Mouse (Mus musculus) stomach, postnatal 0 days (tissue): ENCODE results near the gene Zbtb5. TPM values are rescaled to one million over a fixed set of nuclear protein-coding genes. Genes with fewer than 3 reads are reported as not detected.

Experiments
- ATAC-seq: fragments of 200-750 bp; cut with Nextera tagmentation; 2 replicates; pipeline ENCODE4 v1.8.0; 2017; ENCODE audit not compliant: low FRiP score, low TSS enrichment
- DNase-seq: peaks from one replicate; pipeline ENCODE4 v3.0.0-alpha.2; 2016; ENCODE audit warnings: low spot score
- H3K27ac ChIP-seq: fragments of 300-500 bp; sonication (generic); replicated peaks from 2 replicates; pipeline ENCODE4 v1.5.1; 2014; ENCODE audit warnings: mild to moderate bottlenecking, control low read depth
- H3K27me3 ChIP-seq: fragments of 300-500 bp; sonication (generic); 2 replicates; pipeline ENCODE4 v1.6.1; 2014; ENCODE audit warnings: low read length; ENCODE audit not compliant: control insufficient read depth, insufficient read depth
- H3K36me3 ChIP-seq: fragments of 300-500 bp; sonication (generic); 2 replicates; pipeline ENCODE4 v1.6.1; 2014; ENCODE audit warnings: low read length, mixed read lengths; ENCODE audit not compliant: control insufficient read depth, insufficient read depth
- H3K4me1 ChIP-seq: fragments of 300-500 bp; sonication (generic); replicated peaks from 2 replicates; pipeline ENCODE4 v1.6.1; 2014; ENCODE audit warnings: antibody characterized with exemption; ENCODE audit not compliant: control insufficient read depth, insufficient read depth
- H3K4me2 ChIP-seq: fragments of 300-500 bp; sonication (generic); replicated peaks from 2 replicates; pipeline ENCODE4 v1.6.1; 2014; ENCODE audit warnings: low read depth, mild to moderate bottlenecking, control low read depth, moderate library complexity
- H3K4me3 ChIP-seq: fragments of 300-500 bp; sonication (generic); 2 replicates; pipeline ENCODE4 v1.5.1; 2014; ENCODE audit warnings: low read depth, low read length, control low read depth
- H3K9ac ChIP-seq: fragments of 300-500 bp; sonication (generic); 2 replicates; pipeline ENCODE4 v1.6.1; 2014; ENCODE audit warnings: mild to moderate bottlenecking, low read length, control low read depth, mixed read lengths
- H3K9me3 ChIP-seq: fragments of 300-500 bp; sonication (generic); 2 replicates; pipeline ENCODE4 v1.6.1; 2016; ENCODE audit warnings: low read length; ENCODE audit not compliant: control insufficient read depth
- CTCF ChIP-seq: IDR thresholded peaks from 2 replicates; pipeline ENCODE4 v1.5.1; 2016; ENCODE audit warnings: antibody characterized with exemption, low read depth, mild to moderate bottlenecking, moderate library complexity
- EP300 ChIP-seq: optimal IDR thresholded peaks from 2 replicates; pipeline ENCODE3; 2016; ENCODE audit warnings: antibody characterized with exemption
- WGBS: fragments of 180-500 bp; shearing (Covaris S2); extraction: QIAGEN DNeasy Blood & Tissue Kit; methylation state at CpG from one replicate; pipeline ENCODE4 v1.1.7; 2014; 5-methylcytosine and 5-hydroxymethylcytosine counted together
- polyA plus RNA-seq: library from polyadenylated mRNA; unstranded; fragments of >200 nt; fragmentation: Nextera tagmentation; extraction: Ambion mirVana; gene quantifications from 2 replicates; pipeline ENCODE4 v1.2.1, GENCODE M21; 2015

Gene Zbtb5
- polyA plus RNA-seq, 1 experiment from 2014 or later = 9.7 TPM

DNA sequence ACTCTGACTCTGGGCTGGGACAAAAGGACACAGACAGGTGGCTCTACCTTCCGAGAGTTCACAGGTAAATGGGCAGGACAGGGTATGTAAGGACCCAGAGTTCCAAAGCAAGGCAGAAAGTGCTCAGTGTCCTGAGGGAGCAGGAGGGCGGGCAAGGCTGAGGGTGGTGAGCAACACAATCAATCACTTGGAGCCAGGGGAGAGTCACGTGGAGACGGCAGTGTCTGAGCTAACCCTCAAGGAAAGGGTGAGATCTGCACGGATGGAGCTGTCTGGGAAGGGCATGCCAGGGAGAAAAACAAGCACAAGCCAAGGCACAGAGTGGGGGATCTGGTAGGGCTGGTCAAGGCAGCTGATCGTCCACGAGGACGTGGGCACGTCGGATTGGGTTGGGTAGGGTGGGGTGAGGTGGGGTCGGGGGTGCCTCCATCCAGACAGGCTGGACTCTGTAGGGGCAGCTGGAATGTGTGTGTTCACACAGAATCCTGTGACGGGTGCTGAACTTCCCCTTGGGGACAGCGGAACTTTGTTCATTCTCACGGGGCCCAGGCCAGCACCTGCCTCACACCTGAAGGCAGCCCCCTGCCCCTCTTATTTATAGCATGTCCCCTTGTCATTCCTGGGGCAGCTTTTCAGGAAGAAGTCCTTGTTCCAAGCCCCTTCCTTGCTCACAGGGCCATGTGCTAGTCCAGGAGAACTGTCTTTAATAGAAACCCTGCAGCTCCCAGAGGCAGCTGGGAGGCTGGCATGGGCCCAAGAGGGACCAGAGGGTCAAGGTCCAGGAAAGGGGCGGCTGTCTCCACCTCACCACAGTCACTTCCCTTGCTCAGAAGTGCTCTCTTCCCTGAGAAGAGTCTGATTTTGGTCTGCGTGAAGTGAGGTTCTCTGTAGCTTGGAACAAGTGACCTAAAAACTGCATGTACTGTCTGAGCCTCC, 22.7 kb upstream of the Zbtb5 start:
- peaks cover 3% of the 10 kb centered on the region; the same call in 1 of the 2 replicates for H3K36me3 ChIP-seq
- no peak overlapping the region for H3K4me2 ChIP-seq
- H3K27ac ChIP-seq = no peak overlapping the region
- H3K9ac ChIP-seq = no peak overlapping the region
- no peaks in the 10 kb centered on the region for H3K9me3 ChIP-seq
- H3K27me3 ChIP-seq = no peaks in the 10 kb centered on the region
- 0 out of 2 replicates have a peak, but pooled peaks have one; percentile 14 for ATAC-seq
- TF ChIP-seq EP300 = no peak
- no peak for TF ChIP-seq CTCF
- peak; percentile 69 for DNase-seq
- no peak overlapping the region for H3K4me3 ChIP-seq
- WGBS = 47% methylated on average over 16 of the region's 16 CpGs
- no peaks in the 10 kb centered on the region; the same call in 1 of the 2 replicates for H3K4me1 ChIP-seq

DNA sequence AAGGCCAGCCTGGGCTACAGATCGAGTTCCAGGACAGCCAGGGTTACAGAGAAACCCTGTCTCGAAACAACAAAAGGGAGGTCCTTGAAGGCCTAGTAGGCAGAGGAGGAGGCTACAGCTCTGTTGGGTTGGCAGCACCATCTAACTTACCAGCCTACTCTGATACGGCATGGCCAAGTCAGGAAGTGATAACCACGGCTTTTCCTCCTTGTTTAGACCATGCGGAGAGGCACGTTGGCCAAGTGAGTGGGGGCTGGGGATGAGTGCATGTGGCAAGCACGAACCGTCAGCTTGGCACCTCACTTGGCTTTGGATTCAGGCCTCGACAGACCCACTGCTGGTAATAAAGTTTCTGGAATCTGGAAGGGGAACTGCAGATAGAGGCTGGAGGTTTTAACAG, 20.4 kb upstream of the Zbtb5 start:
- Histone ChIP-seq H3K36me3 (peaks cover 3% of the 10 kb centered on the region; the same call in 1 of the 2 replicates), H3K9me3 (no peaks in the 10 kb centered on the region), H3K27me3 (no peaks in the 10 kb centered on the region), H3K4me1 (no peaks in the 10 kb centered on the region; the same call in 1 of the 2 replicates), H3K27ac (no peak overlapping the region), H3K4me3 (no peak overlapping the region), H3K9ac (no peak overlapping the region), H3K4me2 (no peak overlapping the region)
- TF ChIP-seq CTCF (no peak), EP300 (no peak)
- 91% methylated on average over 9 of the region's 9 CpGs for WGBS
- ATAC-seq = no peak
- no peak for DNase-seq

DNA sequence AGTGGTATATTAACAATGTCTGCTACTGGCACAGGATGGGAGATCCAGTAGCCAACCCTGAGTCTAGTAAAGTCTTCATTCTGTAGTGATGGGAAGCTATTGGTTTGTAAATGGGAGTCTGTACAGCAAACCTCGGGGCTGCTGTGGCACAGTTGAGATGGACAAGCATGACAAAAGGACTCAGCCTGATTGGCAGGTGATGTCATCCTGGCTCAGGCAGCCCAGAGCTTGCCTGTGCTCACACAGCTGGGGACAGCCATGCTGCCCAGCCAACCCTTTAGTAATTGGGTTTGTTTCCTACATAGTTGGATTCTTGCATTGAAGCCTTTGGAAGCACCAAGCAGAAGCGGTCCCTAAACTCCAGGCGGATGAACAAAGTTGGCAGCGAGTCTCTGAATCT, 14.2 kb upstream of the Zbtb5 start:
- Histone ChIP-seq H3K9ac (no peak overlapping the region), H3K4me3 (no peak overlapping the region), H3K36me3 (peaks cover 6% of the 10 kb centered on the region; the same call in 1 of the 2 replicates), H3K27ac (no peak overlapping the region), H3K27me3 (no peaks in the 10 kb centered on the region), H3K4me1 (no peaks in the 10 kb centered on the region), H3K4me2 (no peak overlapping the region), H3K9me3 (no peaks in the 10 kb centered on the region)
- TF ChIP-seq EP300 (no peak), CTCF (no peak)
- 96% methylated on average over 4 of the region's 4 CpGs for WGBS
- DNase-seq = no peak
- no peak for ATAC-seq

DNA sequence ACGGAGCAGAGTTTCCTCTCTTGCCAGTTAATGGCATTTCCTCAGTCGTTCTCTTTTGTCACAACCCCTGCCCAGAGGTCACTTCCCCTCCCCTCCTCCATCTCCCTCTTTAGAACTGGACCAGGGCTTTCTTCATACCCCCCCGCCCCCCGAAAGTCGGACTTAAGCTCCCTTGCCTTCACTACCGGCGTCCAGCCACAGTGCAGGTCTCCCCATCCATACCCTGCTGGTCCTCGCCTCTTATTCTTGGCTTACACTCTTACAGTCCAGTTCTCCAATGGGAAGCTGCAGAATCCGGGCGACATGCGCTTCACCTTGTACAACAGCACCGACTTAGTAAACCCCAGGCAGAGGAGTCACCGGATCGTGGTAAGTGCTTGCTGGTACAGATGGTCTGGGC, 6.8 kb upstream of the Zbtb5 start:
- DNase-seq (no peak), ATAC-seq (peak; percentile 15; the same call in 1 of the 2 replicates)
- TF ChIP-seq EP300 = no peak
- TF ChIP-seq CTCF = no peak
- H3K4me1 ChIP-seq = no peaks in the 10 kb centered on the region
- peaks cover 2% of the 10 kb centered on the region; the same call in 1 of the 2 replicates for H3K36me3 ChIP-seq
- 3% methylated on average over 14 of the region's 14 CpGs for WGBS
- peak overlapping the region; percentile 69 for H3K9ac ChIP-seq
- no peaks in the 10 kb centered on the region for H3K9me3 ChIP-seq
- H3K27me3 ChIP-seq = no peaks in the 10 kb centered on the region
- H3K4me3 ChIP-seq = peak overlapping the region; percentile 69
- peak overlapping the region; percentile 96 for H3K4me2 ChIP-seq
- no peak overlapping the region; the same call in 1 of the 2 replicates for H3K27ac ChIP-seq

DNA sequence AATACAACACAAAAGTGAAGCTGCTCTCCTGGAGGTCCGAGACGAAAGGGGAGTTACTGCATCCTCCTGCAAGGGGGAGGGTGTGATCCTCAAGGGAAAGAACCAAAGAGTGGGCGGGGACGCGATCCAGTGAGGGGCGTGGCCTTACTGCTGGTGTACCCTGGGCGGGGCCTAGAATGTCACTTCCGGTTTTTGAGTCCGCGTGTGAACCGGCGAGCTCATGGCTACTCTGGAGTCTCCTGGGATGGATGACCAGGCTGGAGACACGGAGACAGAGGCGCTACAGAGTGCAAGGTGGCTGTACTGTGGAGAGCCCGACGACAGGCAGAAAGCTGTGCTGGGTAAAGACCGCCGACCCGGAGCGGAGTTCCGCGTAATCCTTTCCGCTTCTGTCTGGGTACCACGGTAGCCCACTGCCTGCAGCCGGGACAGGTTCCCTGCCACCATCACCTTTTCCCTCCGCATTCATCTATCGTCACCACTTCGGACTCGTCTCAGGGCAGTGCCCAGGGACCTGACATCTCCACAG, 6.3 kb upstream of the Zbtb5 start, which contains the start of gene Polr1e:
Gene Polr1e (plus strand): TSS at position 132 of the 529 bp plus-strand sequence.
- no peak for TF ChIP-seq CTCF
- no peak for TF ChIP-seq EP300
- WGBS = under 1% methylated on average over 29 of the region's 29 CpGs
- H3K4me3 ChIP-seq = peak within 1 kb of the TSS; percentile 69
- H3K27ac ChIP-seq = no peak within 1 kb of the TSS; the same call in 1 of the 2 replicates
- ATAC-seq (peak; percentile 92), DNase-seq (peak; percentile 95)
- H3K9me3 ChIP-seq = no peaks in the 10 kb centered on the region
- peak within 1 kb of the TSS; percentile 69 for H3K9ac ChIP-seq
- H3K27me3 ChIP-seq = no peaks in the 10 kb centered on the region
- peaks cover 2% of the 10 kb centered on the region; the same call in 1 of the 2 replicates for H3K36me3 ChIP-seq
- H3K4me2 ChIP-seq = peak within 1 kb of the TSS; percentile 96
- H3K4me1 ChIP-seq = no peaks in the 10 kb centered on the region
